Mouse (Mus musculus): ENCODE data around the gene Wipi1.
A peak's percentile ranks its signal among the peaks of the same experiment; 100 is the strongest.
"Not testable (repeated sequence)": the region's sequence is repeated elsewhere in the genome, so short reads cannot be mapped to it uniquely, and the experiment has no call there.

The Wipi1 gene

GRCm38 (mm10) chr11:109611303-109612149 lies at the start of gene Wipi1:
Gene Wipi1 (minus strand): TSS chr11:109611967.
- DNase-seq = peak; percentile 97 to 99

- DNase-seq = not testable (repeated sequence)
Observed at GRCm38 (mm10) chr11:109660526-109660925, 48.8 kb upstream of the Wipi1 start.

- DNase-seq = no peak
Observed at GRCm38 (mm10) chr11:109656232-109656631, 44.5 kb upstream of the Wipi1 start.

- DNase-seq = no peak
Observed at GRCm38 (mm10) chr11:109654581-109654980, 42.8 kb upstream of the Wipi1 start.

- no peak for DNase-seq
Observed at GRCm38 (mm10) chr11:109653201-109653600, 41.4 kb upstream of the Wipi1 start.

- no peak for DNase-seq
Observed at GRCm38 (mm10) chr11:109652505-109652904, 40.7 kb upstream of the Wipi1 start.

- DNase-seq = peak in 1 of 2 experiments; percentile 39
Observed at GRCm38 (mm10) chr11:109651566-109652024, 39.8 kb upstream of the Wipi1 start.

- DNase-seq = peak; percentile 95 to 97
Observed at GRCm38 (mm10) chr11:109650788-109651565, 39.2 kb upstream of the Wipi1 start.

GRCm38 (mm10) chr11:109649975-109650701 lies 38.4 kb upstream of the Wipi1 start:
- DNase-seq = peak; percentile 91 to 93

GRCm38 (mm10) chr11:109649206-109649605 lies 37.4 kb upstream of the Wipi1 start, which contains the start of gene Prkar1a:
Gene Prkar1a (plus strand): TSS chr11:109649405.
- peak; percentile 61 to 65 for DNase-seq

- peak; percentile 42 to 54 for DNase-seq
Observed at GRCm38 (mm10) chr11:109648510-109648909, 36.7 kb upstream of the Wipi1 start.

GRCm38 (mm10) chr11:109641498-109642222 lies 29.9 kb upstream of the Wipi1 start:
- no peak for DNase-seq

GRCm38 (mm10) chr11:109635871-109636395 lies 24.2 kb upstream of the Wipi1 start:
- no peak for DNase-seq

GRCm38 (mm10) chr11:109634928-109635327 lies 23.2 kb upstream of the Wipi1 start:
- DNase-seq = no peak

- peak; percentile 61 to 65 for DNase-seq
Observed at GRCm38 (mm10) chr11:109629021-109629521, 17.3 kb upstream of the Wipi1 start.

- no peak for DNase-seq
Observed at GRCm38 (mm10) chr11:109628099-109628498, 16.3 kb upstream of the Wipi1 start.

GRCm38 (mm10) chr11:109627648-109628047 lies 15.9 kb upstream of the Wipi1 start:
- DNase-seq = peak in 1 of 2 experiments; percentile 37

- DNase-seq = no peak
Observed at GRCm38 (mm10) chr11:109623238-109623637, 11.5 kb upstream of the Wipi1 start.

- no peak for DNase-seq
Observed at GRCm38 (mm10) chr11:109622518-109623037, 10.8 kb upstream of the Wipi1 start.

- peak; percentile 53 to 82 for DNase-seq
Observed at GRCm38 (mm10) chr11:109621183-109621582, 9.4 kb upstream of the Wipi1 start.

GRCm38 (mm10) chr11:109620356-109620755 lies 8.6 kb upstream of the Wipi1 start:
- DNase-seq = no peak
